Mouse (Mus musculus) hindbrain, embryonic 16.5 days (tissue): ENCODE measurements at regions not wholly inside any gene's neighbourhood (a gene's known extent, or its start where the extent isn't known, plus 50 kb on each side); places are given as distances from the start of the nearest gene placed in this dataset.

Experiments
- ATAC-seq: fragments of 200-750 bp; cut with Nextera tagmentation; 2 replicates; pipeline ENCODE4 v1.8.0; 2017; ENCODE audit warnings: moderate TSS enrichment, moderate library complexity
- H3K27ac ChIP-seq: fragments of 300-500 bp; sonication (generic); 2 replicates; pipeline ENCODE4 v1.5.1; 2014; ENCODE audit warnings: low read depth, mild to moderate bottlenecking, control low read depth, low read length, moderate library complexity
- H3K27me3 ChIP-seq: fragments of 300-500 bp; sonication (generic); replicated peaks from 2 replicates; pipeline ENCODE4 v1.6.1; 2014; ENCODE audit warnings: low read length; ENCODE audit not compliant: control insufficient read depth, insufficient read depth
- H3K36me3 ChIP-seq: fragments of 300-500 bp; sonication (generic); 2 replicates; pipeline ENCODE4 v1.6.1; 2014; ENCODE audit warnings: mild to moderate bottlenecking, low read length, moderate library complexity, mixed read lengths; ENCODE audit not compliant: control insufficient read depth, insufficient read depth
- H3K4me1 ChIP-seq: fragments of 300-500 bp; sonication (generic); 2 replicates; pipeline ENCODE4 v1.6.1; 2014; ENCODE audit warnings: low read depth, low read length; ENCODE audit not compliant: control insufficient read depth, insufficient read depth
- H3K4me2 ChIP-seq: fragments of 300-500 bp; sonication (generic); 2 replicates; pipeline ENCODE4 v1.6.1; 2014; ENCODE audit warnings: mild to moderate bottlenecking, low read length, control low read depth, moderate library complexity
- H3K4me3 ChIP-seq: fragments of 300-500 bp; sonication (generic); 2 replicates; pipeline ENCODE4 v1.5.1; 2014; ENCODE audit warnings: mild to moderate bottlenecking, low read length, control low read depth, moderate library complexity
- H3K9ac ChIP-seq: fragments of 300-500 bp; sonication (generic); 2 replicates; pipeline ENCODE4 v1.6.1; 2014; ENCODE audit warnings: low read depth, mild to moderate bottlenecking, control low read depth, low read length, moderate library complexity
- H3K9me3 ChIP-seq: fragments of 300-500 bp; sonication (generic); 2 replicates; pipeline ENCODE4 v1.6.1; 2014; ENCODE audit warnings: mild to moderate bottlenecking, low read length, moderate library complexity; ENCODE audit not compliant: control insufficient read depth
- WGBS: fragments of 180-500 bp; shearing (Covaris S2); extraction: QIAGEN DNeasy Blood & Tissue Kit; methylation state at CpG from one replicate; pipeline ENCODE4 v1.1.7; 2014; 5-methylcytosine and 5-hydroxymethylcytosine counted together

GRCm38 (mm10) chr4:78666326-78666725, 454.6 kb upstream of the Ptprd start:
- no peaks in the 10 kb centered on the region for H3K4me1 ChIP-seq
- WGBS, result 79% methylated on average over 1 of the region's 1 CpGs
- ATAC-seq, result no peak

GRCm38 (mm10) chr4:78642773-78643172, 431.0 kb upstream of the Ptprd start:
- H3K27me3 ChIP-seq, result no peaks in the 10 kb centered on the region
- no peaks in the 10 kb centered on the region for H3K9me3 ChIP-seq
- H3K36me3 ChIP-seq, result no peaks in the 10 kb centered on the region
- H3K4me1 ChIP-seq, result no peaks in the 10 kb centered on the region
- no peak overlapping the region for H3K4me2 ChIP-seq
- H3K4me3 ChIP-seq, result no peak overlapping the region
- H3K9ac ChIP-seq, result no peak overlapping the region
- WGBS, result 42% methylated on average over 1 of the region's 1 CpGs
- no peak overlapping the region for H3K27ac ChIP-seq
- ATAC-seq, result no peak

More at GRCm38 (mm10) chr4:78666326-78666725, 454.6 kb upstream of the Ptprd start:
- Histone ChIP-seq H3K27ac (no peak overlapping the region), H3K9ac (no peak overlapping the region), H3K9me3 (no peaks in the 10 kb centered on the region), H3K4me2 (no peak overlapping the region), H3K27me3 (no peaks in the 10 kb centered on the region), H3K36me3 (no peaks in the 10 kb centered on the region), H3K4me3 (no peak overlapping the region)

DNA sequence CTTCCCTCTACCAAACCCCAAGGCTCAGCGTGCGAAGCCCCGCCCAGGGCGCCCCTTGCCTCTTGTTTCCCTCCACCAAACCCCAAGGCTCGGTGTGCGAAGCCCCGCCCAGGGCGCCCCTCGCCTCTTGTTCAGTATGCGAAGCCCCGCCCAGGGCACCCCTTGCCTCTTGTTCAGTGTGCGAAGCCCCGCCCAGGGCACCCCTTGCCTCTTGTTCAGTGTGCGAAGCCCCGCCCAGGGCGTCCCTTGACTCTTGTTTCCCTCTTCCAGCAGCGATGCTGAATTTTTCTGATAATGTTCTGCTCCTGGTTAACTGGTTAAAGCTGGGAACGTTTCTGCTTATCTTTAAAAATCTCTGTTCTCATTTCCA, 394.7 kb upstream of the Ptprd start:
- Histone ChIP-seq H3K27me3 (no peaks in the 10 kb centered on the region), H3K4me3 (peak overlapping the region; percentile 34), H3K9ac (peak overlapping the region; percentile 49), H3K36me3 (no peaks in the 10 kb centered on the region), H3K9me3 (no peaks in the 10 kb centered on the region), H3K4me1 (no peaks in the 10 kb centered on the region; the same call in 1 of the 2 replicates), H3K27ac (0 out of 2 replicates have a peak overlapping the region, but pooled peaks have one; percentile 2), H3K4me2 (peak overlapping the region; percentile 56)
- ATAC-seq, result peak; percentile 94
- 16% methylated on average over 18 of the region's 18 CpGs for WGBS

- Histone ChIP-seq H3K36me3 (no peaks in the 10 kb centered on the region), H3K4me2 (peak overlapping the region; percentile 56), H3K27me3 (no peaks in the 10 kb centered on the region), H3K4me3 (peak overlapping the region; percentile 34), H3K4me1 (no peaks in the 10 kb centered on the region; the same call in 1 of the 2 replicates), H3K9me3 (no peaks in the 10 kb centered on the region), H3K27ac (no peak overlapping the region), H3K9ac (peak overlapping the region; percentile 49)
- 66% methylated on average over 4 of the region's 4 CpGs for WGBS
- ATAC-seq, result peak; percentile 56
These were observed 394.2 kb upstream of the Ptprd start for GRCm38 (mm10) chr4:78605763-78606460.

DNA sequence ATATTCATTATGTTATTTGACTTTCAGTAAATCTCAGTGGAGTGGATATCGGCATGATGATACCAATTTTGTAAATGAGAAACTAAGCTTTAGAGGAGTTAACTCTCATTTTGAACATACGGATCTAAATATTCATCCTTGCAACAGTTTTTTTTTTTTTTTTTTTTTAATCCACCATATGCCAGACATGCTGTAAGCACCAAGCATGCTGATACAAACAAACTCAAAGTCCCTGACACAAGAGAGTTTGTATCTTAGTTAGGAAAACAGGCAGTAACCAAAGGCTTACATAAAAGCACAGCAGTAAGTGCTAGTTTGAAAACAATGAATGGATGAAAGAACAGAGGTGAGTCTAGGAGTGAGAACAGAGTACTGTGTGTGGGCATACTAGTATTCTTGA, 369.8 kb upstream of the Ptprd start:
- no peak for ATAC-seq
- Histone ChIP-seq H3K4me3 (no peak overlapping the region), H3K4me1 (no peaks in the 10 kb centered on the region), H3K9ac (no peak overlapping the region), H3K27me3 (no peaks in the 10 kb centered on the region), H3K9me3 (no peaks in the 10 kb centered on the region), H3K36me3 (no peaks in the 10 kb centered on the region), H3K4me2 (no peak overlapping the region), H3K27ac (no peak overlapping the region)
- WGBS, result 77% methylated on average over 2 of the region's 2 CpGs

DNA sequence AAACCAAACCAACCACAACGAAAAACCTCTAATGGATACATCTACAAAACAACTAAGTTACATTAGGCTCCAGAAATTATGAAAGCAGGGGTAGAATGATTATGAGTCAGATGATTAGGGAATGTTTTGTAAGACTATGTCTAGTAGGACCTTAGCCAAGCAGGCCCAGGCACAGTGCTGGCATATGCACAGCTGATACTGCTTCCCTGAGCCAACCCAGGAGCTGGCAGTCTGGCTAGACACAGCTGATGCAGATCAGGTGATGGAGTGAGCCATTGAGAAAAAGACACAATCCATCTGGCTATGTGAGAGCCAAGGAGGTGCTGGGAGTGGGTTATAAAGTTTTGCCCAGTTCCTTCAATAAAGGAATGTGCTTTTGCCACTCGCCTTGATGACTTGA, 353.6 kb upstream of the Ptprd start:
- Histone ChIP-seq H3K4me1 (no peaks in the 10 kb centered on the region), H3K27ac (no peak overlapping the region), H3K9ac (no peak overlapping the region), H3K27me3 (no peaks in the 10 kb centered on the region), H3K9me3 (no peaks in the 10 kb centered on the region), H3K36me3 (no peaks in the 10 kb centered on the region), H3K4me3 (no peak overlapping the region), H3K4me2 (no peak overlapping the region)
- ATAC-seq, result no peak
- 86% methylated on average over 2 of the region's 2 CpGs for WGBS
